Mouse (Mus musculus) liver, postnatal 0 days (tissue): ENCODE results near the gene Serpind1. TPM values are rescaled to one million over a fixed set of nuclear protein-coding genes. Genes with fewer than 3 reads are reported as not detected.

ENCODE experiments used
- ATAC-seq: fragments of 200-750 bp; cut with Nextera tagmentation; 2 replicates; pipeline ENCODE4 v1.8.0; 2017; ENCODE audit warnings: mild to moderate bottlenecking, moderate library complexity
- DNase-seq: peaks from one replicate; pipeline ENCODE4 v3.0.0-alpha.2; 2016
- H3K27ac ChIP-seq: fragments of 300-500 bp; sonication (generic); 2 replicates; pipeline ENCODE4 v1.5.1; 2014; ENCODE audit warnings: antibody characterized with exemption, moderate library complexity, mild to moderate bottlenecking, low read depth
- H3K27me3 ChIP-seq: fragments of 300-500 bp; sonication (generic); 2 replicates; pipeline ENCODE4 v1.6.1; 2014; ENCODE audit warnings: low read length, control low read depth, mixed read lengths; ENCODE audit not compliant: insufficient read depth
- H3K36me3 ChIP-seq: fragments of 300-500 bp; sonication (generic); replicated peaks from 2 replicates; pipeline ENCODE4 v1.6.1; 2014; ENCODE audit warnings: mild to moderate bottlenecking, control low read depth, low read length, moderate library complexity, mixed read lengths; ENCODE audit not compliant: insufficient read depth
- H3K4me1 ChIP-seq: fragments of 300-500 bp; sonication (generic); 2 replicates; pipeline ENCODE4 v1.6.1; 2014; ENCODE audit warnings: antibody characterized with exemption, mild to moderate bottlenecking, control low read depth; ENCODE audit not compliant: insufficient read depth
- H3K4me2 ChIP-seq: fragments of 300-500 bp; sonication (generic); 2 replicates; pipeline ENCODE4 v1.6.1; 2014; ENCODE audit warnings: low read depth, mild to moderate bottlenecking, low read length, moderate library complexity, mixed read lengths
- H3K4me3 ChIP-seq: fragments of 300-500 bp; sonication (generic); 2 replicates; pipeline ENCODE4 v1.5.1; 2014; ENCODE audit warnings: low read depth, low read length
- H3K9ac ChIP-seq: fragments of 300-500 bp; sonication (generic); replicated peaks from 2 replicates; pipeline ENCODE4 v1.6.1; 2014; ENCODE audit warnings: mild to moderate bottlenecking, moderate library complexity
- H3K9me3 ChIP-seq: fragments of 300-500 bp; sonication (generic); 2 replicates; pipeline ENCODE4 v1.6.1; 2016; ENCODE audit warnings: mild to moderate bottlenecking, control low read depth, low read length, mixed read lengths
- CTCF ChIP-seq: sonication (generic); IDR thresholded peaks from 2 replicates; pipeline ENCODE4 v1.5.1; 2016; ENCODE audit warnings: antibody characterized with exemption, low read depth
- EP300 ChIP-seq: IDR thresholded peaks from 2 replicates; pipeline ENCODE4 v1.6.1; 2016; ENCODE audit warnings: antibody characterized with exemption, low read depth, mild to moderate bottlenecking
- WGBS: fragments of 180-500 bp; shearing (Covaris S2); extraction: QIAGEN DNeasy Blood & Tissue Kit; methylation state at CpG from one replicate; pipeline ENCODE4 v1.1.7; 2014; ENCODE audit not compliant: insufficient replicate concordance; 5-methylcytosine and 5-hydroxymethylcytosine counted together
- polyA plus RNA-seq: library from polyadenylated mRNA; unstranded; fragments of >200 nt; fragmentation: Nextera tagmentation; extraction: Ambion mirVana; gene quantifications from 2 replicates; pipeline ENCODE4 v1.2.1, GENCODE M21; 2015

The Serpind1 gene
- polyA plus RNA-seq, 1 experiment from 2014 or later, result 306 TPM

DNA sequence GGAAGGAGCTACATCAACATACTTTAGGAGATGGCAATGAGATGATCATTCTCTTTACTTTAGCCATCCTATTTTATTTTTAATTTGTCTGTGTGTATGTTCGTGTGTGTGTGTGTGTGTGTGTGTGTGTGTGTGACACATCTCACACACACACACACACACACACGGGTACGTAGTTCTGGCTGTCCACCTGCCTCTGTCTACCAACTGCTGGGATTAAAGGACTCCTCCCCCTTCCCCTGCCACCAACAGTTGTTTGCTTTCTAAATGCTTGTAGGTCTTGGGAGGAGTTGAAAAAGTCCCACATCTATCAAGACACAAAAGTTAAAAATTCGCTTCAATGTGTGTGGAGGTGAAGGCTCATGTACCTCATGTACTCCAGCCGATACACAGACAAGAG is 6.4 kb upstream of the Serpind1 start:
- WGBS, result 82% methylated on average over 5 of the region's 5 CpGs
- no peak for DNase-seq
- H3K9me3 ChIP-seq, result no peaks in the 10 kb centered on the region
- no peak overlapping the region for H3K9ac ChIP-seq
- peaks cover 3% of the 10 kb centered on the region; the same call in 1 of the 2 replicates for H3K36me3 ChIP-seq
- H3K4me1 ChIP-seq, result no peaks in the 10 kb centered on the region
- H3K27ac ChIP-seq, result no peak overlapping the region
- H3K4me2 ChIP-seq, result no peak overlapping the region
- H3K27me3 ChIP-seq, result no peaks in the 10 kb centered on the region
- ATAC-seq, result no peak
- H3K4me3 ChIP-seq, result no peak overlapping the region
- TF ChIP-seq EP300 (no peak), CTCF (no peak)

GRCm38 (mm10) chr16:17326064-17326463 is 5.1 kb upstream of the Serpind1 start:
- WGBS, result 82% methylated on average over 2 of the region's 2 CpGs
- TF ChIP-seq CTCF, result no peak
- no peak for TF ChIP-seq EP300
- ATAC-seq, result no peak

DNA sequence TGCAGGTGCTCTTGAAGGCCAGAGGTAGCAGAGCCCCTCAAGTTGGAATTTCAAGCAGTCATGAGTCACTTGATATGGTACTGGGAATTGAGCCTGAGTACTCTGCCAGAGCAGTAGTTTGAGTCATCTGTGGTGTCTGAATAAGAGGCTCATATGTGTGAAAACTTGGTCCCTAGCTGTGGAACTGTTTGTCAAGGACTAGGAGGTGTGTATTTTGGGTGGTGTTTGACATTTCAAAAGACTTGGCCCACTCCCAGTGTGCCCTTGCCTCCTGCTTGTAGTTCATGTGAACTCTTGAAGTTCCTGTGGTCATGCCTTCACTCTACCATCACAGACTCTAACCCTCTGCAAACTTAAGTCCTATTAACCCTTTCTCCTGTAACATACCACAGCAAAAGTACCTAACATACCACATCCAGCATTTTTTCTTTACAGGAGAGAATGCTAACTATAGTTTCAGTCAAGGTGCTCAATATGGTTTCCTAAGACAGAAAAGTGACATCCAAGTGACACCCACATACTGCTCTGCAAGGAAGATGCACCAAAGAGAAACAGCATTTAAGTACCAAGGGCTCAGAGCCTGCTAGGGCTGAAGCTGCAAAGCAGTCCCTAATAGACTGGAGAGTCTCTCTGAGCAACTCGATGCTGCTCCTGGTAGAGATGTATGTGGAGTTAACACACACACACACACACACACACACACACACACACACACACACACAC is 1.2 kb upstream of the Serpind1 start:
- 71% methylated on average over 1 of the region's 1 CpGs for WGBS
- DNase-seq, result no peak
- Histone ChIP-seq H3K36me3 (peaks cover under 1% of the 10 kb centered on the region; the same call in 1 of the 2 replicates), H3K9me3 (no peaks in the 10 kb centered on the region), H3K27me3 (no peaks in the 10 kb centered on the region), H3K4me3 (no peak overlapping the region), H3K4me2 (no peak overlapping the region), H3K4me1 (no peaks in the 10 kb centered on the region; the same call in 1 of the 2 replicates), H3K27ac (no peak overlapping the region), H3K9ac (no peak overlapping the region)
- peak; percentile 22; the same call in 1 of the 2 replicates for ATAC-seq
- TF ChIP-seq CTCF, result no peak
- TF ChIP-seq EP300, result no peak

More at GRCm38 (mm10) chr16:17326064-17326463, 5.1 kb upstream of the Serpind1 start:
- Histone ChIP-seq H3K9me3 (no peaks in the 10 kb centered on the region), H3K4me3 (no peak overlapping the region), H3K9ac (no peak overlapping the region), H3K27me3 (no peaks in the 10 kb centered on the region), H3K36me3 (peaks cover 3% of the 10 kb centered on the region; the same call in 1 of the 2 replicates), H3K27ac (no peak overlapping the region), H3K4me1 (no peaks in the 10 kb centered on the region), H3K4me2 (no peak overlapping the region)
- DNase-seq, result no peak

- Histone ChIP-seq H3K27me3 (no peaks in the 10 kb centered on the region), H3K27ac (peak overlapping the region; percentile 63), H3K9ac (no peak overlapping the region), H3K36me3 (peaks cover 9% of the 10 kb centered on the region), H3K4me3 (peak overlapping the region; percentile 37), H3K4me1 (no peaks in the 10 kb centered on the region; the same call in 1 of the 2 replicates), H3K9me3 (no peaks in the 10 kb centered on the region), H3K4me2 (peak overlapping the region; percentile 66)
- 63% methylated on average over 5 of the region's 5 CpGs for WGBS
- peak; percentile 14 for ATAC-seq
- no peak for DNase-seq
- no peak for TF ChIP-seq CTCF
- no peak for TF ChIP-seq EP300
Measured at GRCm38 (mm10) chr16:17331855-17332254, 684 bp downstream of the Serpind1 start.

DNA sequence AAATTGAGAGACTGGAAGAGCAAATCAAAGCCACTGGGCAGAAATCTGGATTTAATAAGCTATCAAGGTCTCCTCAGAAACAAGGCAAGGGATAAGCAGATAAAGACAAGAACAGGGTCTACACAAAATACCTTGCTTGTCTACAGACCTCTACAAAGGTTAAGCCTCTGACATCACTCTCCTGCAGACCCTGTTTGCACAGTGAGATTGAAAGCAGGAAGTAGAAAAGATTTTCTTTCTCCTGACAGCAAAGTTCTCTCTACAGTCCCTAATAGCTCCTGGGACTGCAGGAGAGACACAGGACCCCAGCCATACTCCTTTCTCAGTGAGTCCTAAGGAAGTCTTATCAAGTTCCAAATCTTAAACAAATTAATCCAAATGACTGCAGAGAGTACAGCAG is 3.4 kb downstream of the Serpind1 start:
- H3K9ac ChIP-seq, result no peak overlapping the region
- DNase-seq (no peak), ATAC-seq (no peak)
- peaks cover 11% of the 10 kb centered on the region for H3K36me3 ChIP-seq
- no peaks in the 10 kb centered on the region; the same call in 1 of the 2 replicates for H3K4me1 ChIP-seq
- H3K4me3 ChIP-seq, result no peak overlapping the region
- peak overlapping the region; percentile 18; the same call in 1 of the 2 replicates for H3K27ac ChIP-seq
- H3K4me2 ChIP-seq, result peak overlapping the region; percentile 53
- H3K27me3 ChIP-seq, result no peaks in the 10 kb centered on the region
- H3K9me3 ChIP-seq, result no peaks in the 10 kb centered on the region
- TF ChIP-seq EP300 (no peak), CTCF (no peak)

DNA sequence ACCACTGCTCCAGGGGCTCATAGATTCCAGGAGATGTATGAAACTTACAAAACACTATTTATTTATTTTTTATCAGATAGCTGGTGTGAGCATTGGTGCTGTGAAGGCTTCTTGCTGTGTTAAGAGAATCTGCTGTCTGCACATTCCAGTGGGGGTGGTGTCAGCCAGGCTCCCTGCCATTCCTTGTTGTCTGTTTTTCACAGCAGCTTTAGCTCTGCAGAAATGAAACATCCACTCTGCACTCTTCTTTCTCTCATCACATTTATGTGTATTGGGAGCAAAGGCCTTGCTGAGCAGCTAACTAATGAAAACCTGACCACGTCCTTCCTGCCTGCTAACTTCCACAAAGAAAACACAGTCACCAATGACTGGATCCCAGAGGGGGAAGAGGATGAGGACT is 4.9 kb downstream of the Serpind1 start:
- Histone ChIP-seq H3K27ac (0 out of 2 replicates have a peak overlapping the region, but pooled peaks have one; percentile 16), H3K36me3 (peaks cover 16% of the 10 kb centered on the region), H3K27me3 (no peaks in the 10 kb centered on the region), H3K4me1 (no peaks in the 10 kb centered on the region; the same call in none of the 2 replicates), H3K9ac (no peak overlapping the region; the same call in 1 of the 2 replicates), H3K4me3 (no peak overlapping the region), H3K4me2 (peak overlapping the region; percentile 54; the same call in 1 of the 2 replicates), H3K9me3 (no peaks in the 10 kb centered on the region)
- ATAC-seq, result no peak
- WGBS, result 53% methylated on average over 1 of the region's 1 CpGs
- TF ChIP-seq EP300 (no peak), CTCF (no peak)
- no peak for DNase-seq
